Mouse (Mus musculus): ENCODE results near the gene Aicda.

GRCm38 (mm10) chr6:122543574-122543973, 10.0 kb upstream of the Aicda start:
- TF ChIP-seq CTCF (conservative IDR thresholded peaks at IDR 0.05 in 1 of 2, IDR thresholded peaks at IDR 0.05 in 1 of 2; ENCODE audit: low read depth in 2 of 2, low read length in 2 of 2) = no peak
- no peak for TF ChIP-seq CHD2 (IDR thresholded peaks at IDR 0.05; ENCODE audit: low read length)
- TF ChIP-seq EP300 (IDR thresholded peaks at IDR 0.05; ENCODE audit: low read length) = no peak
- TF ChIP-seq USF1 (IDR thresholded peaks at IDR 0.05; ENCODE audit: low read depth, low read length) = no peak
- no peak for TF ChIP-seq USF2 (conservative IDR thresholded peaks at IDR 0.05; ENCODE audit: low read depth, low read length)
- no peak for TF ChIP-seq POLR2A (IDR thresholded peaks at IDR 0.05; ENCODE audit: low read depth, low read length)
- no peak for TF ChIP-seq NRF1 (IDR thresholded peaks at IDR 0.05; ENCODE audit: low read depth, low read length)

Measured in CH12.LX (cell line).